Mouse (Mus musculus) hindbrain, embryonic 16.5 days (tissue): ENCODE data around the gene Aox2. TPM values are rescaled to one million over a fixed set of nuclear protein-coding genes. Genes with fewer than 3 reads are reported as not detected.

Experiments used
- ATAC-seq: fragments of 200-750 bp; cut with Nextera tagmentation; 2 replicates; pipeline ENCODE4 v1.8.0; 2017; ENCODE audit warnings: moderate TSS enrichment, moderate library complexity
- H3K27ac ChIP-seq: fragments of 300-500 bp; sonication (generic); 2 replicates; pipeline ENCODE4 v1.5.1; 2014; ENCODE audit warnings: low read depth, mild to moderate bottlenecking, control low read depth, low read length, moderate library complexity
- H3K27me3 ChIP-seq: fragments of 300-500 bp; sonication (generic); replicated peaks from 2 replicates; pipeline ENCODE4 v1.6.1; 2014; ENCODE audit warnings: low read length; ENCODE audit not compliant: control insufficient read depth, insufficient read depth
- H3K36me3 ChIP-seq: fragments of 300-500 bp; sonication (generic); 2 replicates; pipeline ENCODE4 v1.6.1; 2014; ENCODE audit warnings: mild to moderate bottlenecking, low read length, moderate library complexity, mixed read lengths; ENCODE audit not compliant: control insufficient read depth, insufficient read depth
- H3K4me1 ChIP-seq: fragments of 300-500 bp; sonication (generic); 2 replicates; pipeline ENCODE4 v1.6.1; 2014; ENCODE audit warnings: low read depth, low read length; ENCODE audit not compliant: control insufficient read depth, insufficient read depth
- H3K4me2 ChIP-seq: fragments of 300-500 bp; sonication (generic); 2 replicates; pipeline ENCODE4 v1.6.1; 2014; ENCODE audit warnings: mild to moderate bottlenecking, low read length, control low read depth, moderate library complexity
- H3K4me3 ChIP-seq: fragments of 300-500 bp; sonication (generic); 2 replicates; pipeline ENCODE4 v1.5.1; 2014; ENCODE audit warnings: mild to moderate bottlenecking, low read length, control low read depth, moderate library complexity
- H3K9ac ChIP-seq: fragments of 300-500 bp; sonication (generic); 2 replicates; pipeline ENCODE4 v1.6.1; 2014; ENCODE audit warnings: low read depth, mild to moderate bottlenecking, control low read depth, low read length, moderate library complexity
- H3K9me3 ChIP-seq: fragments of 300-500 bp; sonication (generic); 2 replicates; pipeline ENCODE4 v1.6.1; 2014; ENCODE audit warnings: mild to moderate bottlenecking, low read length, moderate library complexity; ENCODE audit not compliant: control insufficient read depth
- WGBS: fragments of 180-500 bp; shearing (Covaris S2); extraction: QIAGEN DNeasy Blood & Tissue Kit; methylation state at CpG from one replicate; pipeline ENCODE4 v1.1.7; 2014; 5-methylcytosine and 5-hydroxymethylcytosine counted together
- polyA plus RNA-seq: library from polyadenylated mRNA; unstranded; fragments of >200 nt; fragmentation: Nextera tagmentation; extraction: Ambion mirVana; gene quantifications from 2 replicates; pipeline ENCODE4 v1.2.1, GENCODE M21; 2015

Gene Aox2
- polyA plus RNA-seq, 1 experiment from 2014 or later = 0.09 TPM

GRCm38 (mm10) chr1:58296821-58297220 is 18.7 kb downstream of the Aox2 start:
- ATAC-seq = no peak
- H3K27ac ChIP-seq = no peak overlapping the region
- H3K4me2 ChIP-seq = no peak overlapping the region
- H3K9ac ChIP-seq = no peak overlapping the region
- H3K27me3 ChIP-seq = no peaks in the 10 kb centered on the region
- H3K4me1 ChIP-seq = no peaks in the 10 kb centered on the region
- 60% methylated on average over 4 of the region's 4 CpGs for WGBS
- no peak overlapping the region for H3K4me3 ChIP-seq
- no peaks in the 10 kb centered on the region for H3K36me3 ChIP-seq
- H3K9me3 ChIP-seq = no peaks in the 10 kb centered on the region

- Histone ChIP-seq H3K9ac (no peak overlapping the region), H3K27me3 (no peaks in the 10 kb centered on the region), H3K27ac (no peak overlapping the region), H3K4me3 (no peak overlapping the region), H3K9me3 (no peaks in the 10 kb centered on the region), H3K4me1 (no peaks in the 10 kb centered on the region), H3K36me3 (no peaks in the 10 kb centered on the region), H3K4me2 (no peak overlapping the region)
- 81% methylated on average over 6 of the region's 6 CpGs for WGBS
- ATAC-seq = no peak
Observed at GRCm38 (mm10) chr1:58298347-58298746, 20.2 kb downstream of the Aox2 start.

GRCm38 (mm10) chr1:58301073-58301472 is 22.9 kb downstream of the Aox2 start:
- Histone ChIP-seq H3K4me3 (no peak overlapping the region), H3K9me3 (no peaks in the 10 kb centered on the region), H3K27me3 (no peaks in the 10 kb centered on the region), H3K36me3 (no peaks in the 10 kb centered on the region), H3K9ac (no peak overlapping the region), H3K4me1 (no peaks in the 10 kb centered on the region), H3K4me2 (no peak overlapping the region), H3K27ac (no peak overlapping the region)
- no peak for ATAC-seq
- 94% methylated on average over 7 of the region's 7 CpGs for WGBS

GRCm38 (mm10) chr1:58302015-58302414 is 23.9 kb downstream of the Aox2 start:
- H3K4me2 ChIP-seq = no peak overlapping the region
- H3K9ac ChIP-seq = no peak overlapping the region
- no peak for ATAC-seq
- H3K36me3 ChIP-seq = no peaks in the 10 kb centered on the region
- H3K27me3 ChIP-seq = no peaks in the 10 kb centered on the region
- WGBS = 82% methylated on average over 6 of the region's 6 CpGs
- H3K27ac ChIP-seq = no peak overlapping the region
- no peaks in the 10 kb centered on the region for H3K9me3 ChIP-seq
- H3K4me1 ChIP-seq = no peaks in the 10 kb centered on the region
- no peak overlapping the region for H3K4me3 ChIP-seq

DNA sequence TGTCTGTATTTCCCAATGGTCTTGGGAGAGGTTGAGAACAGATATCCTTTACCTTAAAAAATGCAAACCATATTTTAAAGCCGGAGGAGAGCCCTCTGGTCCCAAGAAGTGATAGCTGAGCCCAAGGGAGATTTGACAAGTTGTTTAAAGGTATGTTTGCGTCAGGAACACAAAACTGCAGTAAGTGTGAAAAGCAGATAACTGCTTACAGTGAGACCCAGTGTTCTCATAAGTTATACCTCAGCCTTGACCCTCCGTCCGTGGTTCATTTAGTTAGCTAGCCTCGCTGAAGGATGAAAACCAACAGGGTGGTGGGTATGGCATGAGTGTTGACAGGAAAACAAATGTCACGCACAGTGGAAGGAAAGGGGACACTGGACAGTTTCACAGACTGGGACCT is 24.9 kb downstream of the Aox2 start:
- WGBS = 89% methylated on average over 6 of the region's 6 CpGs
- no peaks in the 10 kb centered on the region for H3K36me3 ChIP-seq
- H3K9ac ChIP-seq = no peak overlapping the region
- H3K4me1 ChIP-seq = no peaks in the 10 kb centered on the region
- no peak overlapping the region for H3K27ac ChIP-seq
- H3K4me3 ChIP-seq = no peak overlapping the region
- no peaks in the 10 kb centered on the region for H3K9me3 ChIP-seq
- no peak overlapping the region for H3K4me2 ChIP-seq
- ATAC-seq = no peak
- H3K27me3 ChIP-seq = no peaks in the 10 kb centered on the region

DNA sequence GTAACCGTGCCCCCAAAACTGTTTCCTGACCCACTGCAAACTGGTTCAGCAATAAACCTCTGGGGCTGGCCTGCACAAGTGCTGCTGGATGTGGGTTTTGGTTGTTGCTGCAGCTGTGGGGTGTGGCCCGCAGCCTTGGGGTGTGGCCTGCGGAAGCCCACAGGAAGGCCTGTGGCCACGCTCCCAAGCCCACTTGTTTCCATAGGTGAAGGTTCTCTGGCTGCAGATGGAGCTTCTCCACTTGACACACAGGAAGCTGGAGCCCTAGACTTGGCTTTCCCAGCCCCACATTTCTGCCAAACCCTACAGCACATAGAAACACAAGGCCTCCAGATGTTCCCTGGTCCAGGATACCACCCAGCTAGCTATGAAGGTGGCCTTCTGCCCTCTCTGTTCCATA is 25.6 kb downstream of the Aox2 start:
- 77% methylated on average over 4 of the region's 4 CpGs for WGBS
- Histone ChIP-seq H3K9ac (no peak overlapping the region), H3K4me2 (no peak overlapping the region), H3K27ac (no peak overlapping the region), H3K4me3 (no peak overlapping the region), H3K4me1 (no peaks in the 10 kb centered on the region), H3K27me3 (no peaks in the 10 kb centered on the region), H3K9me3 (no peaks in the 10 kb centered on the region), H3K36me3 (no peaks in the 10 kb centered on the region)
- ATAC-seq = no peak

- no peaks in the 10 kb centered on the region for H3K4me1 ChIP-seq
- H3K4me2 ChIP-seq = no peak overlapping the region
- no peak overlapping the region for H3K4me3 ChIP-seq
- no peak overlapping the region for H3K9ac ChIP-seq
- WGBS = 48% methylated on average over 12 of the region's 12 CpGs
- no peaks in the 10 kb centered on the region for H3K9me3 ChIP-seq
- no peak for ATAC-seq
- H3K27me3 ChIP-seq = no peaks in the 10 kb centered on the region
- no peaks in the 10 kb centered on the region for H3K36me3 ChIP-seq
- no peak overlapping the region for H3K27ac ChIP-seq
Observed at GRCm38 (mm10) chr1:58304296-58304695, 26.2 kb downstream of the Aox2 start.

- no peak overlapping the region for H3K4me2 ChIP-seq
- H3K27me3 ChIP-seq = no peaks in the 10 kb centered on the region
- no peak overlapping the region for H3K27ac ChIP-seq
- 89% methylated on average over 8 of the region's 8 CpGs for WGBS
- ATAC-seq = no peak
- no peaks in the 10 kb centered on the region for H3K9me3 ChIP-seq
- H3K36me3 ChIP-seq = no peaks in the 10 kb centered on the region
- H3K9ac ChIP-seq = no peak overlapping the region
- no peak overlapping the region for H3K4me3 ChIP-seq
- H3K4me1 ChIP-seq = no peaks in the 10 kb centered on the region
Observed at GRCm38 (mm10) chr1:58307181-58307580, 29.1 kb downstream of the Aox2 start.

- Histone ChIP-seq H3K27me3 (no peaks in the 10 kb centered on the region), H3K27ac (no peak overlapping the region), H3K4me1 (no peaks in the 10 kb centered on the region), H3K4me3 (no peak overlapping the region), H3K9me3 (no peaks in the 10 kb centered on the region), H3K4me2 (no peak overlapping the region), H3K9ac (no peak overlapping the region), H3K36me3 (no peaks in the 10 kb centered on the region)
- WGBS = 90% methylated on average over 8 of the region's 8 CpGs
- ATAC-seq = no peak
Observed at GRCm38 (mm10) chr1:58308594-58308993, 30.5 kb downstream of the Aox2 start.

DNA sequence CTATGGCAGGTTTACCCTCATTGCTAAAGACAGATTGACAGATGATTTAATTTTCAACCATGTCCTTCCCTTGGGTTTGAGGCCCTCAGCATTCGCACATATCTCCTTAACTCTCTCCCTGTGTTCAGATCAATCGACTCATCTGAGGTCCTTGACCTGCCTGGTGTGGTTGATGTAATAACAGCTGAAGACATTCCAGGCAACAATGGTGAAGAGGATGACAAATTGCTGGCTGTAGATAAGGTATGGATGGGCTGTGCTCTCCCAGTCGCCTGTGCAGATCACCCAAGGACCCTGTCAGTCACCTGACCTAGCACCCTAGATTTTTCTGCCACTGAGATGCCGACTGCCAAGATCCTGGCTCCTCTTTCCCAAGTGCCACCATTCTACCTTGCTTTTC is 31.7 kb downstream of the Aox2 start:
- H3K4me1 ChIP-seq = no peaks in the 10 kb centered on the region
- no peaks in the 10 kb centered on the region for H3K36me3 ChIP-seq
- no peak for ATAC-seq
- no peak overlapping the region for H3K27ac ChIP-seq
- no peak overlapping the region for H3K9ac ChIP-seq
- H3K4me3 ChIP-seq = no peak overlapping the region
- WGBS = 87% methylated on average over 4 of the region's 4 CpGs
- no peak overlapping the region for H3K4me2 ChIP-seq
- H3K27me3 ChIP-seq = no peaks in the 10 kb centered on the region
- no peaks in the 10 kb centered on the region for H3K9me3 ChIP-seq
